Mouse (Mus musculus) megakaryocyte, embryonic 14.5 days (primary cell): ENCODE data around the gene Car2. TPM values are rescaled to one million over a fixed set of nuclear protein-coding genes. Genes with fewer than 3 reads are reported as not detected.

Experiments
- H3K27me3 ChIP-seq: replicated peaks from 2 replicates; pipeline ENCODE3; 2012; ENCODE audit warnings: inconsistent platforms
- H3K36me3 ChIP-seq: replicated peaks from 2 replicates; pipeline ENCODE3; 2012; ENCODE audit warnings: low read length, inconsistent platforms, mixed read lengths
- H3K4me1 ChIP-seq: 2 replicates; pipeline ENCODE4 v1.6.1; 2012; ENCODE audit warnings: inconsistent platforms
- H3K4me3 ChIP-seq: replicated peaks from 2 replicates; pipeline ENCODE3; 2012; ENCODE audit warnings: moderate library complexity, mild to moderate bottlenecking, inconsistent platforms
- H3K9me3 ChIP-seq: 2 replicates; pipeline ENCODE4 v1.6.1; 2012; ENCODE audit warnings: inconsistent platforms
- FLI1 ChIP-seq: IDR thresholded peaks from 2 replicates; pipeline ENCODE4 v1.6.1; 2012; ENCODE audit warnings: low read length, inconsistent platforms, mixed read lengths
- GATA1 ChIP-seq: IDR thresholded peaks from 3 replicates; pipeline ENCODE4 v1.6.1; 2012; ENCODE audit warnings: mixed read lengths, low read length, inconsistent platforms, borderline replicate concordance
- polyA plus RNA-seq: library from polyadenylated mRNA; stranded (reverse); fragments of >175 nt; gene quantifications from 2 replicates; pipeline ENCODE4 v1.2.3, GENCODE M21; 2012; ENCODE audit warnings: low replicate concordance; ENCODE audit not compliant: insufficient read depth

Gene Car2
- polyA plus RNA-seq, 1 experiment = 53.1 TPM

- no peaks in the 10 kb centered on the region for H3K27me3 ChIP-seq
- H3K4me1 ChIP-seq = peaks cover 31% of the 10 kb centered on the region
- no peak overlapping the region for H3K4me3 ChIP-seq
- H3K9me3 ChIP-seq = no peaks in the 10 kb centered on the region
- TF ChIP-seq GATA1 (no peak), FLI1 (no peak)
- no peaks in the 10 kb centered on the region for H3K36me3 ChIP-seq
Observed at GRCm38 (mm10) chr3:14915355-14915754, 29.3 kb downstream of the Car2 start.

GRCm38 (mm10) chr3:14917261-14917660, 31.2 kb downstream of the Car2 start:
- H3K9me3 ChIP-seq = no peaks in the 10 kb centered on the region
- H3K4me1 ChIP-seq = peaks cover 22% of the 10 kb centered on the region
- no peaks in the 10 kb centered on the region for H3K27me3 ChIP-seq
- TF ChIP-seq FLI1 (no peak), GATA1 (no peak)
- no peak overlapping the region for H3K4me3 ChIP-seq
- H3K36me3 ChIP-seq = no peaks in the 10 kb centered on the region

- no peaks in the 10 kb centered on the region for H3K9me3 ChIP-seq
Observed at GRCm38 (mm10) chr3:14944706-14945105, 58.6 kb downstream of the Car2 start.

GRCm38 (mm10) chr3:14945627-14946026, 59.6 kb downstream of the Car2 start:
- TF ChIP-seq GATA1 = no peak
- TF ChIP-seq FLI1 = no peak
- no peaks in the 10 kb centered on the region for H3K27me3 ChIP-seq
- no peak overlapping the region for H3K4me3 ChIP-seq
- peaks cover 44% of the 10 kb centered on the region for H3K4me1 ChIP-seq
- H3K9me3 ChIP-seq = no peaks in the 10 kb centered on the region
- no peaks in the 10 kb centered on the region for H3K36me3 ChIP-seq

More at GRCm38 (mm10) chr3:14944706-14945105, 58.6 kb downstream of the Car2 start:
- peak overlapping the region; percentile 25 for H3K4me3 ChIP-seq
- H3K4me1 ChIP-seq = peaks cover 39% of the 10 kb centered on the region
- H3K36me3 ChIP-seq = no peaks in the 10 kb centered on the region
- no peaks in the 10 kb centered on the region for H3K27me3 ChIP-seq
- TF ChIP-seq FLI1 = no peak
- TF ChIP-seq GATA1 = peak; percentile 63; the same call in 1 of the 3 replicates

- Histone ChIP-seq H3K36me3 (no peaks in the 10 kb centered on the region), H3K9me3 (no peaks in the 10 kb centered on the region), H3K4me3 (no peak overlapping the region), H3K27me3 (no peaks in the 10 kb centered on the region), H3K4me1 (peaks cover 36% of the 10 kb centered on the region)
- no peak for TF ChIP-seq GATA1
- no peak for TF ChIP-seq FLI1
Observed at GRCm38 (mm10) chr3:14948067-14948800, 62.2 kb downstream of the Car2 start.

GRCm38 (mm10) chr3:14950031-14950430, 64.0 kb downstream of the Car2 start:
- Histone ChIP-seq H3K4me3 (no peak overlapping the region), H3K4me1 (peaks cover 29% of the 10 kb centered on the region), H3K36me3 (no peaks in the 10 kb centered on the region), H3K9me3 (no peaks in the 10 kb centered on the region), H3K27me3 (no peaks in the 10 kb centered on the region)
- TF ChIP-seq FLI1 (no peak), GATA1 (no peak)

Other genes with a start within 250 kb of the Car2 start
- 0.47 TPM in 1 of 2 replicates, not detected in the other for gene Car13, start 244.5 kb upstream of the Car2 start, polyA plus RNA-seq
- 1.1 TPM in 1 of 2 replicates, not detected in the other for gene Car1, start 77.9 kb upstream of the Car2 start, polyA plus RNA-seq
- gene Car3, start 22.8 kb upstream of the Car2 start, polyA plus RNA-seq = not detected in 2 replicates